Mouse (Mus musculus): ENCODE measurements around the gene Vat1. TPM values are rescaled to one million over a fixed set of nuclear protein-coding genes. Genes with fewer than 3 reads are reported as not detected.

Gene Vat1
- polyA plus RNA-seq (2015; fragmentation: Nextera tagmentation; extraction: Ambion mirVana), result 34.2 and 37.5 TPM in 2 replicates

DNA sequence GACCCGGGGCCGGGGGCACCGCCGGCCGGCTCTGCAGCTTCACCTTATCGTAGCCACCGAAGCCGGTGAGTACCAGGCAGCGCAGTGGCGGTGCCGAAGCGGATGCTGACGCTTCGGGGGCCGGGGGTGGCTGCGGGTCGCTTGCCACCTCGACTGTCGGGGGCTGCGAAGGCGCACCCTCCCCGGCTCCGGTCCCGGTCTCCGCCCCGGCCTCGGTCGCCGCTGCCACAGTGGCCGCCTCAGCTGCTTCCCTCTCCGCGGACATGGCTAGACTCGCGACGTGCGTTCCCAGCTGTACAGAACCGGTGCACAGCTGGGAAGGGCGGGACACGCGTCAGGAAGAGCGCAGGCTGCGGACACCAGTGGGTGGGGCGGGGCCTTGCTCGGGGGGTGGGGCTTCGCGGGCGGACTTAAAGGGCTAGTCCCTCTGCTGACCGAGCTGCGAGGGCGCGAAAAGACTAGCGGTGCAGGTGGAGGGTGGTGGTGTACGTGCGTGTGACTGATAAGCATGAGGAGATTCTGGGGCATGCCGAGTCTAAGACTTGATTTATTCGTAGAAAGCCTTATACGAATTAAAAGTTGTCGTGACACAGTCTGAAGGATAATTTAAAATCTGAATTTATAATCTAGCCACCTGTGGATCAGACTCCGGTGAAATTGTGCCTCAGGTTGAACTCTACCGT lies at the start of gene Vat1:
TSS of gene Vat1 (minus strand) at position 362 of the 683 bp plus-strand sequence.
- Histone ChIP-seq H3K9ac (peak within 1 kb of the TSS; percentile 76), H3K4me3 (peak within 1 kb of the TSS; percentile 66), H3K4me1 (peaks cover 44% of the 10 kb centered on the region), H3K36me3 (peaks cover 16% of the 10 kb centered on the region), H3K4me2 (peak within 1 kb of the TSS; percentile 77), H3K27me3 (peaks cover 2% of the 10 kb centered on the region; the same call in 1 of the 2 replicates), H3K9me3 (no peaks in the 10 kb centered on the region), H3K27ac (peak within 1 kb of the TSS; percentile 75)
- 2% methylated on average over 60 of the region's 60 CpGs for WGBS
- peak; percentile 44; the same call in 1 of the 2 replicates for ATAC-seq (ENCODE audit: insufficient number of reproducible peaks, insufficient read depth, low FRiP score, low TSS enrichment, low read depth)

DNA sequence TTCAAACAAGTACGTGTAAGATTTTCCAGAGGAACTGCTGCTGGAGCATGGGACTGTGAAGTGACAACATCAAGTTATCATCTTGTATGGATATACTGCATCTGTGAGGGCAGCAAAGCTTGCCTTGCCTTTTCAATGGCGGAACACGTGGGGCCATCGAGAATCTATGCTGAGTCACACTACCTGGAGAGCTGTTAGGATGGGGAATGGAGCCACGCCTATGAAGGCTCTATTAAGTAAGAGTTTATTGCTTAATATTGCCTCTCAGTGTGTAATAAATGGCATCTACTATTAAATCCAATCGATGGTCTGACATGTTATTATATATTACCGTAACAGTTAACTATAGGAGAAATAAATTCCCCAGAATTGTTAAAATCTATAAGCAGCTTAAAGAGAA lies 41.1 kb upstream of the Vat1 start:
- no peak for ATAC-seq (ENCODE audit: insufficient number of reproducible peaks, insufficient read depth, low FRiP score, low TSS enrichment, low read depth)
- Histone ChIP-seq H3K9me3 (no peaks in the 10 kb centered on the region), H3K4me2 (no peak overlapping the region), H3K4me3 (no peak overlapping the region), H3K36me3 (peaks cover 50% of the 10 kb centered on the region), H3K4me1 (no peaks in the 10 kb centered on the region), H3K27ac (no peak overlapping the region), H3K27me3 (no peaks in the 10 kb centered on the region), H3K9ac (no peak overlapping the region)
- WGBS, result 93% methylated on average over 7 of the region's 7 CpGs

DNA sequence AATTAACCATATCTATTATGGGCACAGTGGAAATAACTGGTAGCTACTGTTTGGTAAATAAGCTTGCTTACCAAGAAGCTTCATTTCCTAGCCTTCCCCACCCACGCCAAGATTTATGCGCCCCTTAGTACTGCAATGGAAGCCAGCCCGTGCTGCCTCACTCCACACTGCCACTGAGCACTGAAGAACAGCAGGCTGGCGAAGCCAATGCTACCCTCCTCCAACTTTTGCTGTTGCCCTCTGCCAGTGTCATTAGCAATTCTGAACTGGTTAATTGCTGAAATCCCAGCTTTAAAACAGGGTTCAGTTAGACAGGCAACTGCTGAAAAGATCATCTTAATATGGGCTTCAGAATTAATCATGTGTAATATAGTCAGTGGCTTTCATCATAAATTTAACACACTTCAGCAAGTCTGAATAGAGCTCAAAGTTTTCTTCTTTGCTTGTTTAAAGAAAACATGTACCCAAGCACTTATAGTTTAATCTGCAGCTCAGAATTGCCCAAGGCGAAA lies 40.3 kb upstream of the Vat1 start:
- Histone ChIP-seq H3K4me1 (no peaks in the 10 kb centered on the region), H3K27ac (no peak overlapping the region), H3K27me3 (no peaks in the 10 kb centered on the region), H3K4me3 (no peak overlapping the region), H3K9me3 (no peaks in the 10 kb centered on the region), H3K9ac (no peak overlapping the region), H3K4me2 (no peak overlapping the region), H3K36me3 (peaks cover 53% of the 10 kb centered on the region)
- ATAC-seq (ENCODE audit: insufficient number of reproducible peaks, insufficient read depth, low FRiP score, low TSS enrichment, low read depth), result no peak
- 88% methylated on average over 5 of the region's 5 CpGs for WGBS

DNA sequence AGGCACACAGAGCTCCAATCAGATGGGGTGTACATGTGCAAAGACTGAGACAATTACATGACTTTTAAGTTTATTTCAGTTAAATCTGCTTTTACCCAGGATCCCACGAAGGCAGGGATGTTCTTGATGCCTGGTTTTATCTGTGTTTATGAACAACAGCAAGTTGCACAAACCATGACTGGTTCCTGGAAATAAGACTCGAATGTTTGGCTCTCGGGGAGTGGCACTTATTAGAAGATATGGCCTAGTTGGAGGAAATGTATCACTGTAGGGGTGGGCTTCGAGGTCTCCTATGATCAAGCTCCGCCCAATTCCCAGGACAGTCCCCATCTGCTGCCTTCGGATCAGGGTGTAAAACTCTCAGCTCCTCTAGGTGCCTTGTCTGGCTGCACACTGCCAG lies 20.1 kb upstream of the Vat1 start:
- H3K36me3 ChIP-seq, result peaks cover 31% of the 10 kb centered on the region
- H3K4me2 ChIP-seq, result no peak overlapping the region
- ATAC-seq (ENCODE audit: insufficient number of reproducible peaks, insufficient read depth, low FRiP score, low TSS enrichment, low read depth), result no peak
- no peak overlapping the region for H3K27ac ChIP-seq
- no peak overlapping the region for H3K4me3 ChIP-seq
- no peaks in the 10 kb centered on the region for H3K4me1 ChIP-seq
- no peak overlapping the region for H3K9ac ChIP-seq
- no peaks in the 10 kb centered on the region for H3K27me3 ChIP-seq
- H3K9me3 ChIP-seq, result no peaks in the 10 kb centered on the region
- 81% methylated on average over 6 of the region's 6 CpGs for WGBS

DNA sequence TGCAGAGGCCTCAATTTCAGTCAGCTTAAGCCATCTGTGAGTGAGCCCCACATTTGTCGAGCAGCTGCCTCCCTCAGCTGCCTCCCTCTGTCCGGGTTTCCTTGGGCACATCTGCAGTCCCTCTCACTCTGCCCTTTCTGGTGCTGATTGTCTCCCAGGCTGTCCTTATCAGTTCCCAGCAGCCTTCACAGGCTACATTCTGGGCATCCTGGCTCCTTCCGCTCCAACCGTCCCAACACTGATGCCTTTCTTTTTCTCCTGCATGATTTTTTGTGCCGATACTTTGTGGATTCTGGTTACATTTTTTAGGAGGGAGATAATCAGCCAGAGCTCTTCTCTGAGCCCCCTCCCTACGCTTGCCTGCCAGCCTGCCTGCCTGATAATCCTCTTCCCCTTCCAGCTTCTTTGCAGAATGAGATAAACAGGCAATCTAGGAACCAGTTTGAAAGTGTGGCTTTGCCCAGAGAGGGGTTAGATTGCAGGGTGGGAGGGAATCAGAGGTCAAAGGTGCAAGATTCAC lies 19.5 kb upstream of the Vat1 start:
- Histone ChIP-seq H3K27ac (no peak overlapping the region), H3K4me3 (no peak overlapping the region), H3K27me3 (no peaks in the 10 kb centered on the region), H3K4me1 (no peaks in the 10 kb centered on the region), H3K9ac (0 out of 2 replicates have a peak overlapping the region, but pooled peaks have one; percentile 6), H3K36me3 (peaks cover 30% of the 10 kb centered on the region), H3K9me3 (no peaks in the 10 kb centered on the region), H3K4me2 (no peak overlapping the region)
- no peak for ATAC-seq (ENCODE audit: insufficient number of reproducible peaks, insufficient read depth, low FRiP score, low TSS enrichment, low read depth)
- 50% methylated on average over 6 of the region's 6 CpGs for WGBS

DNA sequence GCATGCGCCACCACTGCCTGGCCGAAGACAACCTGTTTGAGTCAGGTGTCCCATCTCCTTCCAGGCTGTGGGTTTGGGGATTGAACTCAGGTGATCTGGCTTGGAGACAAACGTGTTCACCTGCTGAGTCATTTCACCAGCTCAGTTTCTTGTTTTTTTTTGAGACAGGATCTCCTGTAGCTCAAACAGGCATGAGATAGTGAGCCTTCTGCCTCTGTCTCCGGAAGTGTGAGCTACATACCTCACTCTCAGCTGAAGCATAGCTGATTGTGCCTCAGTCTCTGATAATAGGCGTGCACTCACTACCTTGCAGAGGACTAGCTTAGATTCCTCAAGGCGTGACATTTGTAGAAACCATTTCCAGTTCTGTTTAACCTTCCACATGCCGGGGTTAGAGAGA lies 18.8 kb upstream of the Vat1 start:
- WGBS, result 82% methylated on average over 7 of the region's 7 CpGs
- no peak for ATAC-seq (ENCODE audit: insufficient number of reproducible peaks, insufficient read depth, low FRiP score, low TSS enrichment, low read depth)
- Histone ChIP-seq H3K4me2 (no peak overlapping the region), H3K4me1 (no peaks in the 10 kb centered on the region), H3K4me3 (no peak overlapping the region), H3K27me3 (no peaks in the 10 kb centered on the region), H3K9me3 (no peaks in the 10 kb centered on the region), H3K9ac (no peak overlapping the region), H3K27ac (no peak overlapping the region), H3K36me3 (peaks cover 29% of the 10 kb centered on the region)

DNA sequence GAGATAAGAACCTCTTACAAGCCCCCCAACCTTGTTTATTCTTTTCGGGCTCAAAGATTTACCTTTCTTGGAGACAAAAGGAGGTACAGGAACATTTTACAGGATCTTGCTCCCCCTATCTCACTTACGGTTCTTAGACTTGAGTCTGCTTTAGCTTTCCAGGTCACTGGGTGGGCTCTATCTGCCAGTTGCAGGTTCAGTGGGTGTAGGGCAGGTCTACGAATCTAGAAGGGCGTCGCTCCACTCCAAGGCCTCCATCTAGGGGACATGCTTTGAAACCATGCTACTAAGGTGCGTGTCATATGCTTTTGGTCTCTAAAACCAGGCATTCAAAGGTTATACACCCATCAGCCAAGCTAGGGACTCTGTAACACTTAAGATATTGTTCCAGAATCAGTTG lies 18.2 kb upstream of the Vat1 start:
- 87% methylated on average over 6 of the region's 6 CpGs for WGBS
- Histone ChIP-seq H3K9ac (no peak overlapping the region), H3K36me3 (peaks cover 24% of the 10 kb centered on the region), H3K27ac (no peak overlapping the region), H3K4me3 (no peak overlapping the region), H3K4me1 (peaks cover under 1% of the 10 kb centered on the region; the same call in 1 of the 2 replicates), H3K9me3 (no peaks in the 10 kb centered on the region), H3K27me3 (no peaks in the 10 kb centered on the region; the same call in 1 of the 2 replicates), H3K4me2 (no peak overlapping the region)
- no peak for ATAC-seq (ENCODE audit: insufficient number of reproducible peaks, insufficient read depth, low FRiP score, low TSS enrichment, low read depth)

DNA sequence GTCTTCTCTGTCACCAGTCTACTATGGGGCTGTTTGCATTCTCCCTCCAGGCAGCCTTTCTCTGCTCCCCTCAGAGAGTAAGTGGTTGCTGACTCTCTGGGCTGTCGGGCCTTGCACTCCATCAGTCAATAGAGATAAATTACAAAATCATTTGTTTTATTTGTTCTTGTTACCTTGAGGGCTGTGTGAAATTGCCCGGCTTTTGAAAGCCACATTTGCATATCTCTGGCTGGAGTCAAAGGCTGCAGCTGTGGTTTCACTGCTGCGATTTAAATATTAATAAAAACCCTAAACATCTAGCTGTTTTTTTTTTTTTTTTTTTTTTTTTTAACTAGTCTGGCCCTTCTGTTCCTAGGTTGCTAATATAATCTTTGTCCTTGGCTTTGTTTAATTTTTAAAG lies 17.8 kb upstream of the Vat1 start:
- H3K27me3 ChIP-seq, result no peaks in the 10 kb centered on the region; the same call in 1 of the 2 replicates
- H3K27ac ChIP-seq, result no peak overlapping the region
- no peak overlapping the region for H3K4me3 ChIP-seq
- H3K4me1 ChIP-seq, result peaks cover 5% of the 10 kb centered on the region; the same call in 1 of the 2 replicates
- ATAC-seq (ENCODE audit: insufficient number of reproducible peaks, insufficient read depth, low FRiP score, low TSS enrichment, low read depth), result no peak
- peaks cover 19% of the 10 kb centered on the region for H3K36me3 ChIP-seq
- H3K9ac ChIP-seq, result no peak overlapping the region
- WGBS, result 50% methylated on average over 3 of the region's 3 CpGs
- no peak overlapping the region for H3K4me2 ChIP-seq
- no peaks in the 10 kb centered on the region for H3K9me3 ChIP-seq

DNA sequence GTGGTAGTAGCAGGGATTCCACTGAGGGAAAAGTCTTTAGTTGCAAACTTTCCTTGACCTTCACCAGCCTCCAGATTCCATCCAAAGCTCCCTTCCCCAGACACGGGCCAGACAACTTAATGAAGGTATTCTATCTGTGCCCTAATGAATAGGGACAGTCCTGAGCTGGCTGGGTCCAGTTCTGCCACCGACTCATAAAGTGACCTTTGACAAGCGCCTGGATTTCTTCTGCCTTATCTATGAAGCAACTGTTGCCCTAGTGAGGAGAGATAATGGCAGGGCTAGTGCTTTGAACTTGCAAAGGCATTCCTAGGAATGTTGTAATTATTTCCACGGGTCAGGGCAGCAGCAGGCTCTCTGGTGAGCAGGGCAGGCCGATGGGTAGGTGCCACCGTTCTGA lies 14.9 kb upstream of the Vat1 start:
- Histone ChIP-seq H3K27ac (no peak overlapping the region), H3K27me3 (no peaks in the 10 kb centered on the region; the same call in 1 of the 2 replicates), H3K4me2 (no peak overlapping the region), H3K9me3 (no peaks in the 10 kb centered on the region), H3K4me3 (no peak overlapping the region), H3K4me1 (peaks cover 10% of the 10 kb centered on the region; the same call in 1 of the 2 replicates), H3K36me3 (no peaks in the 10 kb centered on the region), H3K9ac (no peak overlapping the region)
- 53% methylated on average over 6 of the region's 6 CpGs for WGBS
- ATAC-seq (ENCODE audit: insufficient number of reproducible peaks, insufficient read depth, low FRiP score, low TSS enrichment, low read depth), result no peak

DNA sequence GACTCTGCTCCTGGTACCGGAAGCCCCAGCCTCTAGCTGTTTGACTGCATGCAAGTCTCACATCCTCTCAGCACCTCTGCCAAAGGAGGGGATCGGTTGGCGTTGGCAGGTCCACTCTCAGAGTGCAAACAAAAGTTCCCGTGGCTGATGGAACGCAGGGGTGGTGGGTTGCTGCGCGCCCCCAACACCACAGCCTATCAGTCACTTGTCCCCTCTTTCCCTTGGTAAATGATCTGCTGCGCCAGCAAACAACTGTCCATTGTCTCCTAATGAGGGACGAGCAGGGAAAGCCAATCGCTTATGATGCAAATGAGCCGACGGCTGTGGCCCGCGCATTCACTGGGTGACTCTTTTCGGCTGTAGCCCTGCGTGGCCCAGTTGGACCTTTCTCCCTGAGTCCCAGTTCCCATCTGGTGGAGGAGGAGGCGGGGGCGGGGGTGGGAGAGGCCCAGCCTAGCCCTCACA lies 13.2 kb upstream of the Vat1 start:
- ATAC-seq (ENCODE audit: insufficient number of reproducible peaks, insufficient read depth, low FRiP score, low TSS enrichment, low read depth), result no peak
- H3K36me3 ChIP-seq, result no peaks in the 10 kb centered on the region
- H3K27ac ChIP-seq, result 0 out of 2 replicates have a peak overlapping the region, but pooled peaks have one; percentile 7
- H3K9ac ChIP-seq, result peak overlapping the region; percentile 16; the same call in 1 of the 2 replicates
- WGBS, result 7% methylated on average over 18 of the region's 18 CpGs
- H3K4me1 ChIP-seq, result peaks cover 10% of the 10 kb centered on the region; the same call in 1 of the 2 replicates
- H3K4me2 ChIP-seq, result peak overlapping the region; percentile 44
- peak overlapping the region; percentile 16; the same call in 1 of the 2 replicates for H3K4me3 ChIP-seq
- no peaks in the 10 kb centered on the region for H3K9me3 ChIP-seq
- H3K27me3 ChIP-seq, result no peaks in the 10 kb centered on the region; the same call in 1 of the 2 replicates

DNA sequence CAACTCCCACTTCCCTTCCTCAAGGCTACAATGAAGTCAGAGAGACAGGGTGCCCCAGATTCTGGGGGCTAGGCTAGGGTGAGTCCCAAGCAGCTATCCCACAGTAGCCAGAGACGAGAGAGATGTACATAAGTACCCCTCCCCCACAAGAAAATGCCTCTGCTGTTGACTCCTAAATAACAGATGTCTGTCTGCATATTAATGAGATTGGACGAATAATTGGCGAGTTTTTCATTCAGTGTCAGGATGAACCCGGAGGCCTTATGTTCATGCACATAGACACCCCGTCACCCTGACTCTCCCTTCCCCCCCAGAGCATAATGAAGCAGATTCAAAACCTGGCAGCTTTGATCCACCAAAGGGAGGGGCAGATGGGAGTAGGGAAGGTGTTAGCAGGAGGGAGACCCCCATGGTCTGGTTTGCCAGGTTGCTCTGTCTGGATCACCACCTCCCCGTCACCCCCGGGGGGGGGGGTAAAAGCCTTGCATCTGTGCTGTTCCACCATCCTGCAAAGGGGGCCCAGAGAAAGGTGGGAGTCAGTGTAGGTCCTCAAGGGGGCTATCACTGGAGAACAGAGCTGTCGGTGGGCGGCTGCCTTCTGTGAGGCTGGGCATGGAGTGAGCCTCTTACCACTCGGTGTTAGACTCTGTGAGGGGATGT lies 11.7 kb upstream of the Vat1 start:
- H3K9ac ChIP-seq, result no peak overlapping the region
- WGBS, result 51% methylated on average over 10 of the region's 10 CpGs
- H3K27ac ChIP-seq, result no peak overlapping the region
- no peaks in the 10 kb centered on the region; the same call in 1 of the 2 replicates for H3K27me3 ChIP-seq
- no peak overlapping the region for H3K4me2 ChIP-seq
- peaks cover 10% of the 10 kb centered on the region; the same call in 1 of the 2 replicates for H3K4me1 ChIP-seq
- no peak for ATAC-seq (ENCODE audit: insufficient number of reproducible peaks, insufficient read depth, low FRiP score, low TSS enrichment, low read depth)
- H3K4me3 ChIP-seq, result no peak overlapping the region
- H3K36me3 ChIP-seq, result no peaks in the 10 kb centered on the region
- H3K9me3 ChIP-seq, result no peaks in the 10 kb centered on the region
